Mouse (Mus musculus) CH12.LX (cell line): ENCODE results near the gene Rbmxl1. TPM values are rescaled to one million over a fixed set of nuclear protein-coding genes. Genes with fewer than 3 reads are reported as not detected.

Source experiments
- DNase-seq: peaks from one replicate; pipeline ENCODE4 v3.0.0-alpha.2; 2013; ENCODE audit errors: extremely low read depth
- H3K27ac ChIP-seq: 2 replicates; pipeline ENCODE4 v1.5.1; 2012; ENCODE audit warnings: low read depth, mild to moderate bottlenecking, control low read depth, moderate library complexity; ENCODE audit not compliant: insufficient read depth
- H3K27me3 ChIP-seq: replicated peaks from 2 replicates; pipeline ENCODE3; 2012; ENCODE audit warnings: inconsistent platforms
- H3K36me3 ChIP-seq, 2 experiments: replicated peaks in 1 of 2; 2 replicates each; pipeline versions ENCODE3 to v1.6.1; 2012; ENCODE audit warnings: inconsistent platforms in 1 of 2, low read length in 1 of 2, mild to moderate bottlenecking in 1 of 2, mixed read lengths in 1 of 2, moderate library complexity in 1 of 2; ENCODE audit not compliant: control insufficient read depth in 1 of 2, insufficient read depth in 1 of 2
- H3K4me1 ChIP-seq, 2 experiments: 2 replicates each; pipeline ENCODE4 v1.6.1; 2012; ENCODE audit warnings: inconsistent platforms in 1 of 2, moderate library complexity in 1 of 2; ENCODE audit not compliant: insufficient read depth in 2 of 2, control insufficient read depth in 1 of 2
- H3K4me2 ChIP-seq: 2 replicates; pipeline ENCODE4 v1.6.1; 2012; ENCODE audit warnings: low read depth, mild to moderate bottlenecking, control low read depth; ENCODE audit not compliant: poor library complexity, insufficient read depth, severe bottlenecking
- H3K4me3 ChIP-seq, 3 experiments: fragments of 150-350 bp in 1 of 3; sonication (generic) in 1 of 3; replicated peaks in 1 of 3; 2 replicates each; pipeline versions ENCODE3 to v1.5.1; 2011 to 2012; ENCODE audit warnings: low read depth in 2 of 3, low read length in 2 of 3, mild to moderate bottlenecking in 2 of 3, moderate library complexity in 2 of 3, control low read depth in 1 of 3, improper control_type of control experiment in 1 of 3, inconsistent platforms in 1 of 3, mixed read lengths in 1 of 3; ENCODE audit not compliant: poor library complexity in 1 of 3
- H3K79me2 ChIP-seq: replicated peaks from 2 replicates; pipeline ENCODE4 v1.6.1; 2012; ENCODE audit warnings: mild to moderate bottlenecking, moderate library complexity; ENCODE audit not compliant: control insufficient read depth, poor library complexity, insufficient read depth, severe bottlenecking; ENCODE audit errors: extremely low read depth
- H3K9ac ChIP-seq: 2 replicates; pipeline ENCODE4 v1.6.1; 2012; ENCODE audit warnings: low read depth, mild to moderate bottlenecking, control low read depth, moderate library complexity; ENCODE audit not compliant: insufficient read depth
- H3K9me3 ChIP-seq: replicated peaks from 2 replicates; pipeline ENCODE3; 2012; ENCODE audit warnings: low read length, inconsistent platforms, mixed read lengths
- CHD2 ChIP-seq: IDR thresholded peaks from 2 replicates; pipeline ENCODE4 v1.6.1; 2011; ENCODE audit warnings: low read length, improper control_type of control experiment
- ELF1 ChIP-seq: IDR thresholded peaks from 2 replicates; pipeline ENCODE4 v1.6.1; 2014; ENCODE audit warnings: low read depth, mild to moderate bottlenecking, inconsistent platforms, low read length, improper control_type of control experiment
- ETS1 ChIP-seq: conservative IDR thresholded peaks from 2 replicates; pipeline ENCODE4 v1.6.1; 2012; ENCODE audit warnings: low read depth, mild to moderate bottlenecking, inconsistent platforms, low read length, improper control_type of control experiment, moderate library complexity
- HCFC1 ChIP-seq: IDR thresholded peaks from 2 replicates; pipeline ENCODE4 v1.6.1; 2012; ENCODE audit warnings: low read depth, mild to moderate bottlenecking, inconsistent platforms, low read length, improper control_type of control experiment
- IRF4 ChIP-seq: IDR thresholded peaks from 2 replicates; pipeline ENCODE4 v1.6.1; 2014; ENCODE audit warnings: low read depth, mild to moderate bottlenecking, inconsistent platforms, low read length, improper control_type of control experiment
- JUN ChIP-seq: IDR thresholded peaks from 2 replicates; pipeline ENCODE4 v1.6.1; 2011; ENCODE audit warnings: low read depth, mild to moderate bottlenecking, low read length, improper control_type of control experiment, moderate library complexity; ENCODE audit not compliant: insufficient read depth
- JUND ChIP-seq: conservative IDR thresholded peaks from 2 replicates; pipeline ENCODE4 v1.6.1; 2011; ENCODE audit warnings: low read depth, low read length, improper control_type of control experiment
- KAT2A ChIP-seq: IDR thresholded peaks from 2 replicates; pipeline ENCODE4 v1.6.1; 2012; ENCODE audit warnings: low read length, improper control_type of control experiment, inconsistent platforms; ENCODE audit not compliant: insufficient replicate concordance
- MXI1 ChIP-seq: IDR thresholded peaks from 2 replicates; pipeline ENCODE4 v1.6.1; 2011; ENCODE audit warnings: mild to moderate bottlenecking, low read depth, low read length, improper control_type of control experiment
- MYC ChIP-seq: IDR thresholded peaks from 2 replicates; pipeline ENCODE4 v1.6.1; 2011; ENCODE audit warnings: low read depth, mild to moderate bottlenecking, improper control_type of control experiment, low read length
- NELFE ChIP-seq: IDR thresholded peaks from 2 replicates; pipeline ENCODE4 v1.6.1; 2011; ENCODE audit warnings: low read depth, low read length, improper control_type of control experiment
- NRF1 ChIP-seq: IDR thresholded peaks from 2 replicates; pipeline ENCODE4 v1.6.1; 2014; ENCODE audit warnings: low read depth, mild to moderate bottlenecking, inconsistent platforms, low read length, improper control_type of control experiment, moderate library complexity
- PAX5 ChIP-seq: IDR thresholded peaks from 2 replicates; pipeline ENCODE4 v1.6.1; 2012; ENCODE audit warnings: low read length, inconsistent platforms, mixed read lengths
- POLR2A ChIP-seq: IDR thresholded peaks from 2 replicates; pipeline ENCODE4 v1.6.1; 2011; ENCODE audit warnings: low read depth, mild to moderate bottlenecking, improper control_type of control experiment, low read length
- RAD21 ChIP-seq: IDR thresholded peaks from 2 replicates; pipeline ENCODE4 v1.6.1; 2011; ENCODE audit warnings: low read depth, mild to moderate bottlenecking, low read length, improper control_type of control experiment, moderate library complexity
- RCOR1 ChIP-seq: conservative IDR thresholded peaks from 2 replicates; pipeline ENCODE4 v1.6.1; 2012; ENCODE audit warnings: low read depth, mild to moderate bottlenecking, inconsistent platforms, low read length, improper control_type of control experiment
- SIN3A ChIP-seq: IDR thresholded peaks from 2 replicates; pipeline ENCODE4 v1.6.1; 2012; ENCODE audit warnings: low read length, improper control_type of control experiment, inconsistent platforms
- TBP ChIP-seq: conservative IDR thresholded peaks from 2 replicates; pipeline ENCODE4 v1.6.1; 2011; ENCODE audit warnings: low read depth, low read length, improper control_type of control experiment
- TCF12 ChIP-seq: IDR thresholded peaks from 2 replicates; pipeline ENCODE4 v1.6.1; 2014; ENCODE audit warnings: low read depth, mild to moderate bottlenecking, inconsistent platforms, low read length, improper control_type of control experiment
- USF2 ChIP-seq: conservative IDR thresholded peaks from 2 replicates; pipeline ENCODE4 v1.6.1; 2011; ENCODE audit warnings: low read depth, low read length, improper control_type of control experiment
- ZC3H11A ChIP-seq: IDR thresholded peaks from 2 replicates; pipeline ENCODE4 v1.6.1; 2012; ENCODE audit warnings: low read depth, mild to moderate bottlenecking, inconsistent platforms, low read length, improper control_type of control experiment
- ZNF384 ChIP-seq: IDR thresholded peaks from 2 replicates; pipeline ENCODE4 v1.6.1; 2012; ENCODE audit warnings: low read depth, low read length, improper control_type of control experiment, inconsistent platforms
- dilution Hi-C: fragments of 300-500 bp; cut with MboI; formaldehyde crosslinking; loops from 2 replicates; pipeline ENCODE4 v1.14.3; 2020; ENCODE audit warnings: low sequenced_read_pairs; ENCODE audit not compliant: extremely low pct_unique_long_range_greater_than_20kb, extremely low pct_ligation_motif_present
- in situ Hi-C: fragments of 300-500 bp; cut with MboI; formaldehyde crosslinking; loops from 3 replicates; pipeline ENCODE4 v1.14.3; 2019; ENCODE audit warnings: low sequenced_read_pairs, low pct_ligation_motif_present, low pct_unique_long_range_greater_than_20kb, mixed read lengths
- polyA plus RNA-seq: library from polyadenylated mRNA; unstranded; fragments of >175 nt; gene quantifications from 2 replicates; pipeline ENCODE4 v1.2.1, GENCODE M21; 2012; ENCODE audit warnings: low read depth; ENCODE audit not compliant: insufficient read length
- total RNA-seq, 2 experiments: library from RNA; depleted of rRNA; stranded (reverse); fragments of 300-350 nt in 1 of 2; fragments of >200 nt in 1 of 2; gene quantifications; 2 replicates each; pipeline ENCODE4 v1.2.3; 2012 to 2014

The Rbmxl1 gene
- total RNA-seq (2012; rRNA removed) (103 and 134 TPM in 2 replicates), total RNA-seq (2014; rRNA removed) (191 and 195 TPM in 2 replicates), polyA plus RNA-seq (226 and 241 TPM in 2 replicates)

DNA sequence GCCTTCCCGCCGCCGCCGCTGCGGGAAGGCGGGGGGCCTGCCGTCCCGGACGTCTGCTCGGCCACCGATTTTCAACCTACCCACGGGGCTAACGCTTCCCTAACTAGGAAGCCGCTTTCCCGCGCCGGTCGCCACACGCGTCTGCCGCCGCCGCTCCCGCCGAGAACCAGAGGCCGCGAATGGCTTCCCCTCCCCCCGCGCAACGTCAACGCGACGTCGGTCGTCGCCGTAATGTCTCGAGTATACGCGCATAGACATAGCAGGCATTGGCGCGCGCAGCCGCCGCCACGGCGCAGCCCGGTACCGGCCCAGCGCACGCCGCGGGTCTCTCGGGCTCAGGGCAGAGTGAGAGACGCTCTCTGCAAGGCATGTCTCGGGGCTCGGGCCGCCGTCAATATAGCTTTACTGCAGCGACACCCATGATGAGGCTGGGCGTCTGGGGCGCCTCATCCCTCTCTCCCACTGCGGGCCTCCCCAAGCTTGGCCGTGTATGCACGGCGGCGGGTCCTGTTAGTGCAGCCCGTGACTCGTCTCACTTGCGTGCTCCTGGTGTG, at the start of gene Rbmxl1:
Rbmxl1 (minus strand) TSS at position 180 of the 554 bp plus-strand sequence.
- in situ Hi-C loops (no loop called here), dilution Hi-C loops (no loop called here)
- Histone ChIP-seq H3K4me2 (peak within 1 kb of the TSS; percentile 62), H3K27ac (peak within 1 kb of the TSS; percentile 72), H3K79me2 (peaks cover 22% of the 10 kb centered on the region), H3K4me1 (peaks cover 6 to 20% of the 10 kb centered on the region in 2 experiments)
- DNase-seq, result peak; percentile 83
- TF ChIP-seq USF2, result no peak
- peak; percentile 67 for TF ChIP-seq NELFE
- peak; percentile 99 for TF ChIP-seq MXI1
- TF ChIP-seq RCOR1, result no peak
- TF ChIP-seq JUN, result no peak
- TF ChIP-seq ZC3H11A, result no peak
- peak; percentile 63 for TF ChIP-seq HCFC1
- TF ChIP-seq IRF4, result peak; percentile 24; the same call in 1 of the 2 replicates
- TF ChIP-seq POLR2A, result peak; percentile 70; the same call in 1 of the 2 replicates
- no peak for TF ChIP-seq KAT2A
- 0 out of 2 replicates have a peak, but pooled peaks have one; percentile 49 for TF ChIP-seq TBP
- TF ChIP-seq CHD2, result peak; percentile 65
- 0 out of 2 replicates have a peak, but pooled peaks have one; percentile 10 for TF ChIP-seq SIN3A
- TF ChIP-seq JUND, result no peak
- no peak for TF ChIP-seq ZNF384
- peak; percentile 60 for TF ChIP-seq NRF1
- TF ChIP-seq TCF12, result peak; percentile 65
- peak; percentile 19; the same call in 1 of the 2 replicates for TF ChIP-seq ELF1
- TF ChIP-seq MYC, result no peak
- TF ChIP-seq RAD21, result no peak
- TF ChIP-seq, all 38 proteins: peak for 11
- peak within 1 kb of the TSS; percentile 88 to 94 (median 91) for H3K4me3 ChIP-seq
- no peaks in the 10 kb centered on the region for H3K9me3 ChIP-seq
- peaks cover 11 to 30% of the 10 kb centered on the region in 2 experiments for H3K36me3 ChIP-seq
- peak within 1 kb of the TSS; percentile 96 for H3K9ac ChIP-seq
- no peaks in the 10 kb centered on the region for H3K27me3 ChIP-seq

GRCm38 (mm10) chr8:78556773-78557434, 48.2 kb upstream of the Rbmxl1 start:
- H3K9me3 ChIP-seq, result peaks cover 4% of the 10 kb centered on the region
- dilution Hi-C loops, result no loop called here
- H3K36me3 ChIP-seq, result peaks cover 6 to 50% of the 10 kb centered on the region in 2 experiments
- H3K4me1 ChIP-seq, result peaks cover 0 to 8% of the 10 kb centered on the region in 2 experiments; a peak in 2 of 4 replicates
- no peak for TF ChIP-seq PAX5
- TF ChIP-seq NRF1, result no peak
- no peak for TF ChIP-seq ELF1
- TF ChIP-seq ETS1, result no peak
- H3K79me2 ChIP-seq, result no peaks in the 10 kb centered on the region
- no peak overlapping the region for H3K27ac ChIP-seq
- H3K4me3 ChIP-seq, result no peak overlapping the region
- H3K27me3 ChIP-seq, result no peaks in the 10 kb centered on the region
- DNase-seq, result no peak
- no peak overlapping the region for H3K9ac ChIP-seq
- in situ Hi-C loops, result no loop called here
- no peak overlapping the region for H3K4me2 ChIP-seq
